Mouse (Mus musculus) cerebral cortex, adult 2 months (tissue): ENCODE measurements around the gene F12.

Experiments
- WGBS: fragments of 180-500 bp; shearing (Covaris S2); methylation state at CpG from one replicate; pipeline ENCODE4 v1.1.7; 2018; 5-methylcytosine and 5-hydroxymethylcytosine counted together

F12 gene

GRCm38 (mm10) chr13:55371740-55372139 is 54.9 kb downstream of the F12 start:
- 63% methylated on average over 5 of the region's 5 CpGs for WGBS

GRCm38 (mm10) chr13:55371007-55371681 is 55.4 kb downstream of the F12 start:
- 49% methylated on average over 8 of the region's 8 CpGs for WGBS

GRCm38 (mm10) chr13:55370234-55370633 is 56.4 kb downstream of the F12 start:
- 76% methylated on average over 3 of the region's 3 CpGs for WGBS

GRCm38 (mm10) chr13:55369531-55370114 is 57.0 kb downstream of the F12 start, which contains the start of gene Rgs14:
Rgs14 (plus strand) TSS chr13:55369732.
- WGBS = 25% methylated on average over 13 of the region's 13 CpGs

- WGBS = 79% methylated on average over 7 of the region's 7 CpGs
These were observed 58.2 kb downstream of the F12 start for GRCm38 (mm10) chr13:55368401-55368800.
